Comparison of ENCODE assay signal across 29 mouse cellular contexts in genomic region chr11:69816520-69816919, GRCm38 (mm10). TPM values are rescaled to one million over a fixed set of nuclear protein-coding genes. Genes with fewer than 3 reads are reported as not detected.
"Had no signal": no experiment of that assay in that cellular context is flagged by ENCODE, and none has a peak within 500 bp of the region (broad histone marks: within the 10 kb centered on the region; RNA-seq: fewer than 3 reads in every experiment).

No protein-coding gene starts in this region.

- H3K4me1 ChIP-seq: heart, embryonic 13.5 days; heart, embryonic 15.5 days; hindbrain, embryonic 13.5 days; hindbrain, embryonic 15.5 days; limb, embryonic 10.5 days; limb, embryonic 12.5 days had no signal

- DNase-seq: gastrocnemius, postnatal 14 days; gastrocnemius, postnatal 36 days; heart, adult 11 months; heart, adult 2 months; heart, postnatal 14 days; heart, postnatal 36 days; kidney, adult 18-20 months; kidney, adult 8-10 months; kidney, postnatal 25 days; kidney, postnatal 4 days; liver had no signal

- H3K4me3 ChIP-seq: heart, adult 2 months; heart, embryonic 13.5 days; heart, embryonic 15.5 days; hindbrain, embryonic 13.5 days; hindbrain, embryonic 15.5 days; layer of hippocampus, adult 2 months; left cerebral cortex, adult 2 months; limb, embryonic 10.5 days; limb, embryonic 12.5 days had no signal

- H3K9ac ChIP-seq: heart, embryonic 13.5 days; heart, embryonic 15.5 days; hindbrain, embryonic 13.5 days; hindbrain, embryonic 15.5 days; limb, embryonic 12.5 days had no signal

- H3K4me2 ChIP-seq: heart, embryonic 11.5 days; heart, embryonic 13.5 days; heart, embryonic 15.5 days; hindbrain, embryonic 13.5 days; hindbrain, embryonic 15.5 days; limb, embryonic 12.5 days; liver, embryonic 11.5 days had no signal

- H3K9me3 ChIP-seq: heart, embryonic 15.5 days; hindbrain, embryonic 13.5 days; hindbrain, embryonic 15.5 days; limb, embryonic 10.5 days had no signal

- H3K27me3 ChIP-seq: heart, embryonic 13.5 days; heart, embryonic 15.5 days; hindbrain, embryonic 15.5 days; limb, embryonic 12.5 days had no signal

- ATAC-seq: hindbrain, postnatal 0 days had no signal

- H3K36me3 ChIP-seq: heart, embryonic 13.5 days; heart, embryonic 15.5 days; hindbrain, embryonic 13.5 days; hindbrain, embryonic 15.5 days; limb, embryonic 10.5 days; limb, embryonic 12.5 days had no signal

- H3K27ac ChIP-seq: heart, adult 2 months; heart, embryonic 13.5 days; heart, embryonic 15.5 days; hindbrain, embryonic 13.5 days; hindbrain, embryonic 15.5 days; hindbrain, postnatal 0 days; kidney, postnatal 0 days; layer of hippocampus, adult 2 months; left cerebral cortex, adult 2 months; limb, embryonic 10.5 days; limb, embryonic 12.5 days had no signal

RNA-seq across cellular contexts. Expression of gene Gm39566, which starts 1.4 kb away (rescaled TPM):
- polyA plus RNA-seq: frontal cortex, adult 2 months; heart, embryonic 11.5 days; heart, embryonic 13.5 days; heart, embryonic 15.5 days; heart, postnatal 0 days; hindbrain, embryonic 11.5 days; hindbrain, embryonic 13.5 days; hindbrain, embryonic 15.5 days; hindbrain, postnatal 0 days; intestine, embryonic 14.5 days; kidney, embryonic 14.5 days; kidney, postnatal 0 days; limb, embryonic 10.5 days; limb, embryonic 12.5 days; limb, embryonic 14.5 days; liver, embryonic 11.5 days had no signal

RNA-seq across cellular contexts. Expression of gene Spem2, which starts 1.7 kb away (rescaled TPM):
- polyA plus RNA-seq: frontal cortex, adult 2 months; heart, embryonic 11.5 days; heart, embryonic 13.5 days; heart, embryonic 15.5 days; heart, postnatal 0 days; hindbrain, embryonic 11.5 days; hindbrain, embryonic 15.5 days; hindbrain, postnatal 0 days; intestine, embryonic 14.5 days; kidney, embryonic 14.5 days; kidney, postnatal 0 days; limb, embryonic 10.5 days; limb, embryonic 12.5 days; limb, embryonic 14.5 days; liver, embryonic 11.5 days had no signal

RNA-seq across cellular contexts. Expression of gene Spem1, which starts 5.5 kb away (rescaled TPM):
- polyA plus RNA-seq: heart, embryonic 11.5 days; heart, embryonic 13.5 days; heart, embryonic 15.5 days; heart, postnatal 0 days; intestine, embryonic 14.5 days; kidney, postnatal 0 days; limb, embryonic 10.5 days; liver, embryonic 11.5 days had no signal
